Mouse (Mus musculus) E14TG2a.4 (cell line): ENCODE results near the gene Shisa3.

Source experiments
- H3K27me3 ChIP-seq: 2 replicates; pipeline ENCODE4 v1.6.1; 2014; ENCODE audit warnings: low read length, control low read depth; ENCODE audit not compliant: insufficient read depth
- H3K36me3 ChIP-seq: 2 replicates; pipeline ENCODE4 v1.6.1; 2014; ENCODE audit warnings: low read length, control low read depth; ENCODE audit not compliant: insufficient read depth
- H3K4me1 ChIP-seq: replicated peaks from 2 replicates; pipeline ENCODE4 v1.6.1; 2014; ENCODE audit warnings: low read depth, low read length, control low read depth
- H3K4me3 ChIP-seq: replicated peaks from 2 replicates; pipeline ENCODE4 v1.5.1; 2014; ENCODE audit warnings: mild to moderate bottlenecking, low read length
- H3K9me3 ChIP-seq: 2 replicates; pipeline ENCODE4 v1.6.1; 2014; ENCODE audit warnings: low read length, control low read depth
- CTCF ChIP-seq: conservative IDR thresholded peaks from 2 replicates; pipeline ENCODE4 v1.5.1; 2014; ENCODE audit warnings: low read length
- NANOG ChIP-seq: IDR thresholded peaks from 2 replicates; pipeline ENCODE4 v1.6.1; 2014; ENCODE audit warnings: borderline replicate concordance, low read length, mixed read lengths
- POU5F1 ChIP-seq: IDR thresholded peaks from 2 replicates; pipeline ENCODE4 v1.6.1; 2014; ENCODE audit warnings: low read length, borderline replicate concordance

Shisa3 gene

DNA sequence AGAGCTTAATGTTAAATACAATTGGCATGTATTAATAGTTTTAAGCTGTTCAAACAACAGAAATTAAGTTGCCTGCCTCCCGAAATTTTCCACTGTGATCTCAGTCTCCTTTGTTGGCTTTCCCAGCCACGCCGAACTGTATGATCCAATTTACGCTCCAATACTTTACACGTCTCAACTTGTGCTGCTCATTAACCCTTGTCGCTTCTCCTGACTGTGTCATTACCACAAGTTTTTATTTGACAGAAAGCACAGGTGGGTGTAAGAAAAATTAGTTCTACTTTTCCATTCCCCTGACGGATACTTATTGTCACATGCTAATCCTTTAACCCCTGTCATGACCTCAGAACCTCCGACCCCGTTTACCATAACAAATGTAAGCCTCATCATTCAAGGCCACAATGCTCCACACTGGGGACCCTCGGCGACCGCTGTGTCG, 49.2 kb downstream of the Shisa3 start:
- Histone ChIP-seq H3K27me3 (no peaks in the 10 kb centered on the region), H3K4me3 (no peak overlapping the region), H3K9me3 (no peaks in the 10 kb centered on the region), H3K4me1 (peaks cover 9% of the 10 kb centered on the region), H3K36me3 (no peaks in the 10 kb centered on the region)
- TF ChIP-seq NANOG (no peak), CTCF (no peak), POU5F1 (no peak)

GRCm38 (mm10) chr5:67659864-67660263, 52.2 kb downstream of the Shisa3 start:
- Histone ChIP-seq H3K36me3 (no peaks in the 10 kb centered on the region), H3K4me3 (no peak overlapping the region), H3K4me1 (peaks cover 13% of the 10 kb centered on the region), H3K27me3 (no peaks in the 10 kb centered on the region), H3K9me3 (no peaks in the 10 kb centered on the region)
- TF ChIP-seq POU5F1 (no peak), NANOG (no peak), CTCF (no peak)

DNA sequence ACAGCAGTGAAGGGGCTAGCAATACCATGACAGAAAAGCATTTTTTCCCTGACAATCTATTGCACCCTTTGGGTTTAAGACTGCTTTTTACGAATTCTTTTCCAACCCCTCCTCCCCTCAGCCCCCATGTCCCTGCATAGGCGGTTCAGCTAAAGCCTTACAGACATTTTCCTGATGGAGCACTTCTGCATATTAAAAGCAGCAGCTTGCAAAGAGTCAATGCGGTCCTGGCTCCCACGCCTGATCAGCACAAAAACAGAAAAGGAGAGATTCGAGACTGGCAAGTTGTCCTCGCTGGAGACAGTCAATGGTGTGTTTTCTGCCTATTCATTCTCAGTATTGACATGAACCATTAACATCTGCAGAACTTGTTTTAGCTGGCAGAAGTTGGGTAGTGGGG, 55.0 kb downstream of the Shisa3 start:
- H3K9me3 ChIP-seq, result no peaks in the 10 kb centered on the region

DNA sequence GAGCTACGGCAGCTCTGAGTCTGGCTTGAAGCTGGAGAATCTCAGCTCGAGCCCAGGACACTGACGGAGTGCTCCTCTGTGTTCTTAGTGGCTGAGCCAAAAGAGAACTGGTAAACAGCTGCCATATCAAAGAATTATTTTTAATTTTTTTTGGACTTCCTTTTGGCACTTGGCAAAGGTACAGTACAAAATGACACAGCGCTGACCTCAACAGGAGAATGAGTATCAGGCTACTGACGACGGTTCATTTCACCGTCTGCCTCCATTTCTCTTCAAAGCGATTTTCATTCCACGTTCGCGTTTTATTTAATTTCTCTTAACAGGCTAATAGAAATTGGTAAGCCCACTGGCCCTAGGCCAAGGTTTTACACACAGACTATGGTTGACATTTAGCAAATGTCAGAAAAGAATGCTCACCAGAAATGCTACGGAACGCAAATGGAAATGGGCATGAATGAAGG, 61.8 kb downstream of the Shisa3 start:
- no peaks in the 10 kb centered on the region for H3K4me1 ChIP-seq
- no peaks in the 10 kb centered on the region for H3K9me3 ChIP-seq
- H3K27me3 ChIP-seq, result no peaks in the 10 kb centered on the region
- peaks cover 2% of the 10 kb centered on the region; the same call in 1 of the 2 replicates for H3K36me3 ChIP-seq
- H3K4me3 ChIP-seq, result no peak overlapping the region
- TF ChIP-seq CTCF, result no peak
- TF ChIP-seq NANOG, result no peak
- no peak for TF ChIP-seq POU5F1

More for the DNA sequence above, 55.0 kb downstream of the Shisa3 start:
- Histone ChIP-seq H3K36me3 (peaks cover 2% of the 10 kb centered on the region; the same call in 1 of the 2 replicates), H3K4me1 (peaks cover 7% of the 10 kb centered on the region), H3K27me3 (no peaks in the 10 kb centered on the region), H3K4me3 (no peak overlapping the region)
- no peak for TF ChIP-seq NANOG
- TF ChIP-seq CTCF, result no peak
- no peak for TF ChIP-seq POU5F1

GRCm38 (mm10) chr5:67670158-67670557, 62.5 kb downstream of the Shisa3 start:
- H3K27me3 ChIP-seq, result no peaks in the 10 kb centered on the region
- H3K9me3 ChIP-seq, result peaks cover 2% of the 10 kb centered on the region
- H3K4me3 ChIP-seq, result no peak overlapping the region
- TF ChIP-seq POU5F1 (no peak), CTCF (no peak), NANOG (no peak)
- no peaks in the 10 kb centered on the region for H3K4me1 ChIP-seq
- H3K36me3 ChIP-seq, result peaks cover 2% of the 10 kb centered on the region; the same call in 1 of the 2 replicates

DNA sequence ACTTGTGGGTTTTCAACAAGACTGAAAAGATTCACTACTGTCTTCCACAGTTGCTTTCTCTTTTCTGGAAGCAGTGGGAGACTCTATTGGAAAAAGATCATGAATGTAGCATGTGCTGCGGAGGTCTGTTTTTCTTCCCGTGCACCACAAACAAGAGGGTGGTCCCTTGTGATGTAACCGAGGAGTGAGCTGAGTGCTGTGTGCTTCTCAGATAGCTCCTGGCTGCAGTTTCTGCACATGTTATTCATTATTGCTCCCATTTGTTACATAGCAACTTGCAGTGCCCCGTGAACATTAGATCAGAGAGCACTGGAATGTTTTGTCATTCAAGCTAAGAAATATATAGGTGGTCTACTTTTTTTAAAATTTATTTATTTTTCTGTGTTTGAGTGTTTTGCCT, 65.3 kb downstream of the Shisa3 start:
- Histone ChIP-seq H3K9me3 (peaks cover 26% of the 10 kb centered on the region), H3K36me3 (peaks cover 12% of the 10 kb centered on the region; the same call in 1 of the 2 replicates), H3K4me3 (no peak overlapping the region), H3K27me3 (no peaks in the 10 kb centered on the region), H3K4me1 (no peaks in the 10 kb centered on the region)
- TF ChIP-seq POU5F1, result no peak
